Mouse (Mus musculus): ENCODE data around the gene Hsd3b2.
"Not testable (repeated sequence)": the region's sequence is repeated elsewhere in the genome, so short reads cannot be mapped to it uniquely, and the experiment has no call there.

Gene Hsd3b2

GRCm38 (mm10) chr3:98724376-98724775 is at the start of gene Hsd3b2:
Gene Hsd3b2 (minus strand): TSS chr3:98724543.
- no peak for DNase-seq

- no peak for DNase-seq
These were observed 39.8 kb upstream of the Hsd3b2 start for GRCm38 (mm10) chr3:98764155-98764554.

GRCm38 (mm10) chr3:98756836-98757235 is 32.5 kb upstream of the Hsd3b2 start:
- DNase-seq: no peak

GRCm38 (mm10) chr3:98752171-98752570 is 27.8 kb upstream of the Hsd3b2 start:
- DNase-seq: no peak

- DNase-seq: not testable (repeated sequence)
These were observed 16.7 kb upstream of the Hsd3b2 start for GRCm38 (mm10) chr3:98741043-98741442.

- DNase-seq: no peak
These were observed 10.0 kb upstream of the Hsd3b2 start for GRCm38 (mm10) chr3:98734340-98734739.

GRCm38 (mm10) chr3:98733724-98734123 is 9.4 kb upstream of the Hsd3b2 start:
- DNase-seq: no peak

GRCm38 (mm10) chr3:98726281-98726680 is 1.9 kb upstream of the Hsd3b2 start:
- no peak for DNase-seq

- DNase-seq: no peak
These were observed 3.6 kb downstream of the Hsd3b2 start for GRCm38 (mm10) chr3:98720740-98721139.

GRCm38 (mm10) chr3:98682401-98682800 is 41.9 kb downstream of the Hsd3b2 start:
- no peak for DNase-seq

GRCm38 (mm10) chr3:98680786-98681185 is 43.6 kb downstream of the Hsd3b2 start:
- DNase-seq: no peak

All from cerebellum, adult 8-10 months (tissue).